Comparison of ENCODE assay signal across 17 mouse cellular contexts in the genomic region with DNA sequence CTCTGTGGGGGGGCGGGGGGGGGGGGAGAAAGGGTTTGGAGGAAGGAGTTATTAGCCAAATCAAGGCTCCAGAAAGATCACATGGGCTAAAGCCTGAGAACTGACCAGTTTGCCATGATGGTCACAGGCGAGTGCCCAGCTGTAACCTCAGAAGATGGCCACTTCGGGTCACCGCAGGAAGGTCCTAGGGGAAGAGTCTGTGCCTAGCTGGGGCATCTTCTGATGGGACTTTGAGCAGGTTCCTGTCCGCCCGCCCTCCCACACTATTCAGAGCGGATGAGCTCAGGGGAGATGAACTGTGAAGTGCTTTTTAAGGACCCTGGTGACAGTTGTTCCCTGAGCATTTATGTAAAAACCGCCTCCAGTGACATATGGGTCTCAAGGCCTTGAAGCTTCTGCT. TPM values are rescaled to one million over a fixed set of nuclear protein-coding genes. Genes with fewer than 3 reads are reported as not detected.
A peak's percentile ranks its signal among the peaks of the same experiment; 100 is the strongest.
DNase-seq lines count a peak whose midpoint lies in the region; ATAC-seq and TF ChIP-seq lines count a peak whose summit lies in the region.
"Had no signal": no experiment of that assay in that cellular context is flagged by ENCODE, and none has a peak within 500 bp of the region (broad histone marks: within the 10 kb centered on the region; RNA-seq: fewer than 3 reads in every experiment).

No protein-coding gene starts in this region.

- no peak for TF ChIP-seq CTCF in cerebellum, adult 2 months (IDR thresholded peaks at IDR 0.05; ENCODE audit: borderline replicate concordance, insufficient read depth, low read depth, low read length)

- no peak overlapping the region for H3K27ac ChIP-seq in cerebellum, adult 2 months (ENCODE audit: insufficient read depth, low read length)
- H3K27ac ChIP-seq in heart, embryonic 13.5 days (replicated peaks): no peak overlapping the region
- peak overlapping the region; percentile 24; the same call in 1 of the 2 replicates for H3K27ac ChIP-seq in kidney, embryonic 16.5 days (ENCODE audit: low read length)
- H3K27ac ChIP-seq: liver, embryonic 15.5 days; neural tube, embryonic 12.5 days had no signal

- H3K9ac ChIP-seq in heart, embryonic 13.5 days: peak overlapping the region; percentile 28; the same call in 1 of the 2 replicates
- H3K9ac ChIP-seq in kidney, embryonic 16.5 days (replicated peaks; ENCODE audit: low read length): no peak overlapping the region
- H3K9ac ChIP-seq: forebrain, embryonic 13.5 days; hindbrain, embryonic 13.5 days; liver, embryonic 15.5 days; midbrain, embryonic 13.5 days; neural tube, embryonic 12.5 days had no signal

- WGBS in cerebellum, adult 2 months: 29% methylated on average over 8 of the region's 8 CpGs
- 48% methylated on average over 7 of the region's 8 CpGs for WGBS in heart, embryonic 13.5 days
- WGBS in kidney, embryonic 16.5 days: 44% methylated on average over 7 of the region's 8 CpGs

- H3K4me1 ChIP-seq in cerebellum, adult 2 months (ENCODE audit: control insufficient read depth, insufficient read depth, low read length): peaks cover 14% of the 10 kb centered on the region
- H3K4me1 ChIP-seq in heart, embryonic 13.5 days: peaks cover 30% of the 10 kb centered on the region
- H3K4me1 ChIP-seq in kidney, embryonic 16.5 days (ENCODE audit: insufficient read depth, low read length): peaks cover 20% of the 10 kb centered on the region

- no peak overlapping the region for H3K4me3 ChIP-seq in cerebellum, adult 2 months (replicated peaks; ENCODE audit: insufficient read depth, low read depth, low read length)
- no peak overlapping the region for H3K4me3 ChIP-seq in heart, embryonic 13.5 days
- H3K4me3 ChIP-seq in kidney, embryonic 16.5 days (ENCODE audit: low read length): no peak overlapping the region
- H3K4me3 ChIP-seq: forebrain, embryonic 13.5 days; hindbrain, embryonic 13.5 days; liver, embryonic 15.5 days; midbrain, embryonic 13.5 days; neural tube, embryonic 12.5 days had no signal

- H3K27me3 ChIP-seq in cerebellum, adult 2 months (ENCODE audit: control insufficient read depth, insufficient read depth, low read length): no peaks in the 10 kb centered on the region
- H3K27me3 ChIP-seq in heart, embryonic 13.5 days (replicated peaks): no peaks in the 10 kb centered on the region
- no peaks in the 10 kb centered on the region for H3K27me3 ChIP-seq in kidney, embryonic 16.5 days (ENCODE audit: insufficient read depth, low read length)
- H3K27me3 ChIP-seq: forebrain, embryonic 13.5 days; hindbrain, embryonic 13.5 days; midbrain, embryonic 13.5 days; neural tube, embryonic 12.5 days had no signal

- DNase-seq in cerebellum, adult 2 months: peak; percentile 37 to 41
- DNase-seq in cerebellum, adult 11-12 months: no peak
- DNase-seq in heart, postnatal 4 days: no peak
- no peak for DNase-seq in kidney, adult 9 months
- peak; percentile 44 for DNase-seq in retina, postnatal 1 day
- DNase-seq in retina, embryonic 14.5 days (ENCODE audit: low spot score): no peak
- DNase-seq: adrenal gland, adult 8-10 months; liver; thymus, postnatal 14 days had no signal

- no peaks in the 10 kb centered on the region for H3K9me3 ChIP-seq in heart, embryonic 13.5 days
- no peaks in the 10 kb centered on the region for H3K9me3 ChIP-seq in kidney, embryonic 16.5 days (ENCODE audit: low read length)
- H3K9me3 ChIP-seq: forebrain, embryonic 13.5 days; hindbrain, embryonic 13.5 days; liver, embryonic 15.5 days; midbrain, embryonic 13.5 days; neural tube, embryonic 12.5 days had no signal

- ATAC-seq in heart, embryonic 13.5 days (ENCODE audit: extremely low read depth, insufficient number of reproducible peaks, low FRiP score, low TSS enrichment): no peak
- peak; percentile 61 for ATAC-seq in kidney, embryonic 16.5 days (ENCODE audit: low FRiP score, low TSS enrichment)
- ATAC-seq: activated CD4-positive, CD25-positive, alpha-beta regulatory T cell, adult 4 months; forebrain, embryonic 13.5 days; midbrain, embryonic 13.5 days had no signal

- no peak for TF ChIP-seq POLR2A in cerebellum, adult 2 months (IDR thresholded peaks at IDR 0.05; ENCODE audit: borderline replicate concordance, insufficient read depth, low read length)

- H3K4me2 ChIP-seq in heart, embryonic 13.5 days: no peak overlapping the region
- H3K4me2 ChIP-seq in kidney, embryonic 16.5 days (replicated peaks; ENCODE audit: low read depth, low read length): no peak overlapping the region
- H3K4me2 ChIP-seq: forebrain, embryonic 13.5 days; hindbrain, embryonic 13.5 days; liver, embryonic 15.5 days; midbrain, embryonic 13.5 days; neural tube, embryonic 12.5 days had no signal

- no peaks in the 10 kb centered on the region for H3K36me3 ChIP-seq in heart, embryonic 13.5 days
- no peaks in the 10 kb centered on the region for H3K36me3 ChIP-seq in kidney, embryonic 16.5 days (ENCODE audit: insufficient read depth, low read length)
- H3K36me3 ChIP-seq: hindbrain, embryonic 13.5 days; liver, embryonic 15.5 days; midbrain, embryonic 13.5 days; neural tube, embryonic 12.5 days had no signal

RNA-seq across cellular contexts. Expression of gene Zmynd8, which starts 8.4 kb away (rescaled TPM):
- polyA plus RNA-seq in cerebellum, adult 2 months (2012; rRNA removed): 85.5 and 86.6 TPM in 2 replicates
- polyA plus RNA-seq in heart, embryonic 13.5 days (2015; fragmentation: Nextera tagmentation; extraction: Ambion mirVana): 41.5 and 42.4 TPM in 2 replicates
- 10 to 100 TPM; 49.5 to 50.4 TPM for total RNA-seq in heart, postnatal 4 days (2021)
- 58.2 and 69.4 TPM in 2 replicates for polyA plus RNA-seq in kidney, embryonic 16.5 days (2015; fragmentation: Nextera tagmentation; extraction: Ambion mirVana)

Comparison
In these comparisons a context has a peak if more than half of its experiments do, and no peak if none do; other contexts are left out.
1. DNase-seq: peak in cerebellum, adult 2 months (2 of 2) and retina, postnatal 1 day (single experiment); none in cerebellum, adult 11-12 months (single experiment), heart, postnatal 4 days (single experiment), kidney, adult 9 months (single experiment) and retina, embryonic 14.5 days (single experiment).